Comparison of ENCODE assay signal across 1 mouse cellular context in the genomic region with DNA sequence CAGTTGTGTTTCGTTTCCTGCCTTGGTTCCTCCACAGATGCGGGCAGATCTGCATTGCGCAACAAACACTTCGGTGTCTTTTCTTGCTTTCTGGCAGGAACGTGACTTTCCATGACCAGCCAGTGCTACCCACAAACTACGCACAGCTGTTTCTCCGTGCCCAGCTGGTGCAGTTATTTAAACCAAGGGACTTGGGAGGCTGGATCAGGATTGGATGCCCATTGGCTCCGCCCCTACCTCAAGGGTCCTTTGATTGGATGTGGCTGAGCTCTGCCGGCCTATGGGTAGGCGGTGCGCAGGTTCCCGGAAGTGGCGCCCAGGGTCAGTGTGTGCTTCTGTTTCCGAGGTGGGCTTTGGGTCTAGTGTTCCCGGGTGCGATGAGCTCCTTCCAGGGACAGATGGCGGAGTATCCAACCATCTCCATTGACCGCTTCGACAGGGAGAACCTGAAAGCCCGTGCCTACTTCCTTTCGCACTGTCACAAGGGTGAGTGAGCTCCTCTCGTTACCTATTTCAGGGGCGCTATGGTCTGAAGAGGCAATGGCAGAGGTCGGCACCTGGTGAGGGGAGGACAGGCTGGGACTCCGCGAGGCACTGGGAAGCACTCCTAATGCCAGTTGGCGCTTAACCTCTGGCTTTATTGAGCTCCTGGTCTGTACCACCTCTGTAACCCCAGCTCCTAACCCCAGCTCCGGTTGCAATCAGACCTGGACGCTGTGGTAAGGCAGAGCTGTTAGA.
A peak's percentile ranks its signal among the peaks of the same experiment; 100 is the strongest.
TF ChIP-seq lines count a peak whose summit lies in the region.

A gene (plus strand): TSS at position 291 of the 738 bp plus-strand sequence.

TF ChIP-seq in MEL, 35 proteins besides CTCF, POLR2A, EP300 and RAD21 (continued from another document):
- TF ChIP-seq MXI1 (IDR thresholded peaks at IDR 0.05; ENCODE audit: low read depth, low read length), result peak; percentile 97
- TF ChIP-seq MYB (IDR thresholded peaks at IDR 0.05; ENCODE audit: low read depth, low read length), result no peak
- TF ChIP-seq SIN3A (IDR thresholded peaks at IDR 0.05; ENCODE audit: low read length), result peak; percentile 100
- TF ChIP-seq GABPA (IDR thresholded peaks at IDR 0.05; ENCODE audit: low read depth, low read length), result no peak
